Mouse (Mus musculus) myocyte (in vitro differentiated cells): ENCODE measurements at regions not wholly inside any gene's neighbourhood (a gene's known extent, or its start where the extent isn't known, plus 50 kb on each side); places are given as distances from the start of the nearest gene placed in this dataset.

Source experiments
- H3K27me3 ChIP-seq: one replicate; pipeline ENCODE4 v1.6.1; 2011; ENCODE audit not compliant: control insufficient read depth, insufficient read depth, insufficient read length
- H3K36me3 ChIP-seq: one replicate; pipeline ENCODE4 v1.6.1; 2011; ENCODE audit not compliant: control insufficient read depth, insufficient read depth
- H3K4me2 ChIP-seq: one replicate; pipeline ENCODE4 v1.6.1; 2011; ENCODE audit warnings: low read depth, control low read depth
- H3K4me3 ChIP-seq: one replicate; pipeline ENCODE4 v1.5.1; 2011; ENCODE audit warnings: mild to moderate bottlenecking, control low read depth, moderate library complexity
- H3K79me2 ChIP-seq: one replicate; pipeline ENCODE4 v1.6.1; 2011; ENCODE audit not compliant: control insufficient read depth, insufficient read depth
- H3ac ChIP-seq: one replicate; pipeline ENCODE4 v1.6.1; 2011; ENCODE audit not compliant: control insufficient read depth, insufficient read length
- CEBPB ChIP-seq: IDR thresholded peaks from 2 replicates; pipeline ENCODE4 v1.6.1; 2011; ENCODE audit warnings: mild to moderate bottlenecking, moderate library complexity; ENCODE audit not compliant: poor library complexity, insufficient read depth, severe bottlenecking
- E2F4 ChIP-seq: IDR thresholded peaks from one replicate; pipeline ENCODE4 v1.6.1; 2011; ENCODE audit warnings: mild to moderate bottlenecking, control low read depth, moderate library complexity; ENCODE audit not compliant: insufficient read depth
- MAX ChIP-seq: IDR thresholded peaks from one replicate; pipeline ENCODE4 v1.6.1; 2011; ENCODE audit warnings: low read depth, mild to moderate bottlenecking, control low read depth
- MYOD1 ChIP-seq, 3 experiments: IDR thresholded peaks; one replicate each; pipeline ENCODE4 v1.6.1; 2011; ENCODE audit warnings: control low read depth in 2 of 3, low read depth in 2 of 3, mild to moderate bottlenecking in 2 of 3, moderate library complexity in 1 of 3; ENCODE audit not compliant: insufficient read length in 2 of 3, control insufficient read depth in 1 of 3
- MYOG ChIP-seq, 3 experiments: IDR thresholded peaks; one replicate each; pipeline ENCODE4 v1.6.1; 2011; ENCODE audit warnings: control low read depth in 2 of 3, low read depth in 2 of 3, mild to moderate bottlenecking in 2 of 3; ENCODE audit not compliant: insufficient read length in 2 of 3, control insufficient read depth in 1 of 3, insufficient read depth in 1 of 3
- POLR2A ChIP-seq: IDR thresholded peaks from one replicate; pipeline ENCODE4 v1.6.1; 2011; ENCODE audit warnings: low read depth, mild to moderate bottlenecking, control low read depth, moderate library complexity; ENCODE audit not compliant: insufficient read length
- POLR2AphosphoS2 ChIP-seq: IDR thresholded peaks from one replicate; pipeline ENCODE4 v1.6.1; 2011; ENCODE audit warnings: low read depth, control low read depth; ENCODE audit not compliant: insufficient read length
- REST ChIP-seq: IDR thresholded peaks from one replicate; pipeline ENCODE4 v1.6.1; 2011; ENCODE audit warnings: mild to moderate bottlenecking, control low read depth, moderate library complexity; ENCODE audit not compliant: insufficient read depth, insufficient read length
- SRF ChIP-seq: IDR thresholded peaks from one replicate; pipeline ENCODE4 v1.6.1; 2011; ENCODE audit warnings: low read depth; ENCODE audit not compliant: control insufficient read depth, insufficient read length
- TCF12 ChIP-seq: IDR thresholded peaks from one replicate; pipeline ENCODE4 v1.6.1; 2011; ENCODE audit warnings: mild to moderate bottlenecking, control low read depth; ENCODE audit not compliant: poor library complexity, insufficient read depth, severe bottlenecking
- TCF3 ChIP-seq: IDR thresholded peaks from one replicate; pipeline ENCODE4 v1.6.1; 2011; ENCODE audit warnings: low read depth, control low read depth; ENCODE audit not compliant: insufficient read length
- USF1 ChIP-seq: IDR thresholded peaks from one replicate; pipeline ENCODE4 v1.6.1; 2011; ENCODE audit warnings: low read depth, mild to moderate bottlenecking, control low read depth, moderate library complexity

- Histone ChIP-seq H3K36me3 (no peaks in the 10 kb centered on the region), H3K4me2 (no peak overlapping the region), H3K27me3 (no peaks in the 10 kb centered on the region), H3K79me2 (no peaks in the 10 kb centered on the region), H3K4me3 (no peak overlapping the region), H3ac (no peak overlapping the region)
- TF ChIP-seq TCF3 (no peak), MYOD1 (IDR thresholded peaks at IDR 0.05; ENCODE audit: control insufficient read depth in 1 of 3, insufficient read length in 2 of 3, low read depth in 2 of 3) (no peak), SRF (no peak), CEBPB (no peak), TCF12 (no peak), POLR2AphosphoS2 (no peak), POLR2A (no peak), MYOG (IDR thresholded peaks at IDR 0.05; ENCODE audit: control insufficient read depth in 1 of 3, insufficient read depth in 1 of 3, insufficient read length in 2 of 3, low read depth in 2 of 3) (no peak), E2F4 (no peak), REST (no peak), MAX (no peak), USF1 (no peak)
These were observed 363.0 kb downstream of the Mllt3 start for GRCm38 (mm10) chr4:87670167-87670566.

GRCm38 (mm10) chr4:87669480-87669879 is 363.7 kb downstream of the Mllt3 start:
- Histone ChIP-seq H3K27me3 (no peaks in the 10 kb centered on the region), H3ac (no peak overlapping the region), H3K36me3 (no peaks in the 10 kb centered on the region), H3K79me2 (no peaks in the 10 kb centered on the region), H3K4me2 (no peak overlapping the region), H3K4me3 (no peak overlapping the region)
- TF ChIP-seq TCF3 (no peak), POLR2AphosphoS2 (no peak), MAX (no peak), POLR2A (no peak), REST (no peak), E2F4 (no peak), CEBPB (no peak), MYOD1 (IDR thresholded peaks at IDR 0.05; ENCODE audit: control insufficient read depth in 1 of 3, insufficient read length in 2 of 3, low read depth in 2 of 3) (no peak), TCF12 (no peak)

GRCm38 (mm10) chr4:87668314-87668713 is 364.9 kb downstream of the Mllt3 start:
- TF ChIP-seq REST (no peak), TCF3 (no peak), POLR2AphosphoS2 (no peak), MAX (no peak), E2F4 (no peak), CEBPB (no peak), MYOG (IDR thresholded peaks at IDR 0.05; ENCODE audit: control insufficient read depth in 1 of 3, insufficient read depth in 1 of 3, insufficient read length in 2 of 3, low read depth in 2 of 3) (no peak), POLR2A (no peak), USF1 (no peak), MYOD1 (IDR thresholded peaks at IDR 0.05; ENCODE audit: control insufficient read depth in 1 of 3, insufficient read length in 2 of 3, low read depth in 2 of 3) (no peak), SRF (no peak), TCF12 (no peak)
- Histone ChIP-seq H3ac (no peak overlapping the region), H3K36me3 (no peaks in the 10 kb centered on the region)

GRCm38 (mm10) chr4:87667556-87668154 is 365.5 kb downstream of the Mllt3 start:
- TF ChIP-seq TCF3 (no peak), TCF12 (no peak), E2F4 (no peak), MYOD1 (IDR thresholded peaks at IDR 0.05; ENCODE audit: control insufficient read depth in 1 of 3, insufficient read length in 2 of 3, low read depth in 2 of 3) (no peak), USF1 (no peak), MAX (no peak), REST (no peak), POLR2AphosphoS2 (no peak), SRF (no peak), MYOG (IDR thresholded peaks at IDR 0.05; ENCODE audit: control insufficient read depth in 1 of 3, insufficient read depth in 1 of 3, insufficient read length in 2 of 3, low read depth in 2 of 3) (no peak), POLR2A (no peak)
- H3K27me3 ChIP-seq: no peaks in the 10 kb centered on the region
- no peak overlapping the region for H3ac ChIP-seq
- H3K4me3 ChIP-seq: no peak overlapping the region
- no peaks in the 10 kb centered on the region for H3K36me3 ChIP-seq
- H3K79me2 ChIP-seq: no peaks in the 10 kb centered on the region
- H3K4me2 ChIP-seq: no peak overlapping the region

More at GRCm38 (mm10) chr4:87668314-87668713, 364.9 kb downstream of the Mllt3 start:
- H3K79me2 ChIP-seq: no peaks in the 10 kb centered on the region
- no peak overlapping the region for H3K4me2 ChIP-seq
- H3K4me3 ChIP-seq: no peak overlapping the region
- no peaks in the 10 kb centered on the region for H3K27me3 ChIP-seq

GRCm38 (mm10) chr4:87665149-87665548 is 368.0 kb downstream of the Mllt3 start:
- TF ChIP-seq POLR2A (no peak), E2F4 (no peak), SRF (no peak), TCF3 (no peak), MYOD1 (IDR thresholded peaks at IDR 0.05; ENCODE audit: control insufficient read depth in 1 of 3, insufficient read length in 2 of 3, low read depth in 2 of 3) (no peak), MAX (no peak), CEBPB (no peak), MYOG (IDR thresholded peaks at IDR 0.05; ENCODE audit: control insufficient read depth in 1 of 3, insufficient read depth in 1 of 3, insufficient read length in 2 of 3, low read depth in 2 of 3) (no peak), POLR2AphosphoS2 (no peak), REST (no peak)
- H3ac ChIP-seq: no peak overlapping the region
- H3K27me3 ChIP-seq: no peaks in the 10 kb centered on the region
- no peak overlapping the region for H3K4me2 ChIP-seq
- no peak overlapping the region for H3K4me3 ChIP-seq
- no peaks in the 10 kb centered on the region for H3K36me3 ChIP-seq
- no peaks in the 10 kb centered on the region for H3K79me2 ChIP-seq
